Mouse (Mus musculus) bone marrow, adult 2 months (tissue): Measurements from ENCODE around the gene Atp10b. TPM values are rescaled to one million over a fixed set of nuclear protein-coding genes. Genes with fewer than 3 reads are reported as not detected.
A peak's percentile ranks its signal among the peaks of the same experiment; 100 is the strongest.

Experiments
- H3K27ac ChIP-seq: fragments of 200-500 bp; 2 replicates; pipeline ENCODE4 v1.5.1; 2012; ENCODE audit warnings: low read depth, mild to moderate bottlenecking, control low read depth, inconsistent platforms, low read length; ENCODE audit not compliant: control insufficient read depth, poor library complexity, insufficient read depth
- H3K4me1 ChIP-seq: fragments of 200-500 bp; 2 replicates; pipeline ENCODE4 v1.6.1; 2011; ENCODE audit warnings: low read length; ENCODE audit not compliant: control insufficient read depth, insufficient read depth
- H3K4me3 ChIP-seq: fragments of 200-500 bp; replicated peaks from 2 replicates; pipeline ENCODE3; 2011; ENCODE audit warnings: mild to moderate bottlenecking, low read depth, low read length, control low read depth; ENCODE audit not compliant: control insufficient read depth
- CTCF ChIP-seq: fragments of 200-500 bp; IDR thresholded peaks from 2 replicates; pipeline ENCODE4 v1.5.1; 2011; ENCODE audit warnings: low read length, control low read depth; ENCODE audit not compliant: control insufficient read depth, insufficient read depth
- POLR2A ChIP-seq: fragments of 200-500 bp; IDR thresholded peaks from 2 replicates; pipeline ENCODE4 v1.6.1; 2011; ENCODE audit warnings: low read depth, mild to moderate bottlenecking, control low read depth, low read length, borderline replicate concordance; ENCODE audit not compliant: control insufficient read depth
- WGBS: fragments of 180-500 bp; shearing (Covaris S2); methylation state at CpG from one replicate; pipeline ENCODE4 v1.1.7; 2018; 5-methylcytosine and 5-hydroxymethylcytosine counted together
- polyA plus RNA-seq: library from polyadenylated mRNA; stranded (reverse); fragments of >200 nt; gene quantifications from 2 replicates; pipeline ENCODE4 v1.2.4, GENCODE M21; 2011; ENCODE audit warnings: low replicate concordance; ENCODE audit not compliant: missing spikeins, insufficient read depth, insufficient read length

Gene Atp10b
- polyA plus RNA-seq, 1 experiment = not detected

DNA sequence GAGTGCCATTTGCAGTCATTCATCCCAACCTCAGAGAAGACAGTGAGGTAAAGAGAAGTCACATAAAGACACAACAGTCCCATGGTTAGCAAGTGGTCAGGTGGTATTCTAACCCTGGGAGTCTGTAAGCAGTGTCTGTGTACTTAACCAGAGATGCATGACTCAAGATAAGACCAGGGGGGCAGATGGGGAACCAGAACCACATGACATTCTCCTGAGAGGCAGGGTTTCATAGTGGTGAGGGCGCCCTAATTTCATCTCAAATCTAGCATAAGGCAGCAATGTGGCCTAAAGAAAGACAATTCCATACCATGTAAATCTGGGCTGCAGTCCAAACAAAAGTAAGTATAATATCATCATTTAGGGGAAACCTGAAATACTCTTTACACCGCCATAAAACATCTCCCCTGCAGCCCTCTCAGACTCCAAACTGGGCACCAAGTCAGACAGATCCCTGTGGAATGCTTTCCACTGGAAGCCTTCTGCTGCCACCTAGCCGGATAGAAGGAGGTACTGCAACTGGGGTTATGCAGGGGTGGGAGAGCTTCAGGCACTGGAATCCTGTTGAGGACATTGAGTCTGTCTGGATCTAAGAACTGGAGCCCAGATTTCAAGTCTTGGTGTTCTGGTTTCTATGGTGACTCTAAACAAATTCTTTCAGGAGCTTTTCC is 114.0 kb downstream of the Atp10b start:
- no peak for TF ChIP-seq POLR2A
- TF ChIP-seq CTCF = 0 out of 2 replicates have a peak, but pooled peaks have one; percentile 25
- Histone ChIP-seq H3K27ac (no peak overlapping the region), H3K4me1 (no peaks in the 10 kb centered on the region), H3K4me3 (no peak overlapping the region)
- 55% methylated on average over 3 of the region's 3 CpGs for WGBS

DNA sequence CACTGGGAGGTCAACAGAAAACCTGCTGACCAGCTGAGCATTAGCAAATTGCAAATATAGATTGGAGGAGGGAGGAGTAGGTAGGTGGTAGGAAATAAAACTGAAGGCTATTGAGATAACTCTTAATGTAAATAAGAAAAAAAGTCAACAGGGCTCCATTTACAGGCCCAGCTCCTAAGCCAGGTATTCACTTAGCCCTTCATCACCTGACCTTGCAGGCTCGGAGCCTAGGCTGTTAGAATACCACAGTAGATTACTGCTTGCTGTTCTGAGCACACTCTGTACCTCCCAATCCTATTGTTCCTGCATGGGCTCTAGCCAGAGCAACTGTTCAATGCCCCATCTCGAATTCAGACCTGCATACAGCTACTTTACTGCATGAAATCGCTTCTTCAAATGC is 117.8 kb downstream of the Atp10b start:
- Histone ChIP-seq H3K27ac (no peak overlapping the region), H3K4me1 (no peaks in the 10 kb centered on the region), H3K4me3 (no peak overlapping the region)
- WGBS = 64% methylated on average over 3 of the region's 3 CpGs
- TF ChIP-seq CTCF = no peak
- no peak for TF ChIP-seq POLR2A

DNA sequence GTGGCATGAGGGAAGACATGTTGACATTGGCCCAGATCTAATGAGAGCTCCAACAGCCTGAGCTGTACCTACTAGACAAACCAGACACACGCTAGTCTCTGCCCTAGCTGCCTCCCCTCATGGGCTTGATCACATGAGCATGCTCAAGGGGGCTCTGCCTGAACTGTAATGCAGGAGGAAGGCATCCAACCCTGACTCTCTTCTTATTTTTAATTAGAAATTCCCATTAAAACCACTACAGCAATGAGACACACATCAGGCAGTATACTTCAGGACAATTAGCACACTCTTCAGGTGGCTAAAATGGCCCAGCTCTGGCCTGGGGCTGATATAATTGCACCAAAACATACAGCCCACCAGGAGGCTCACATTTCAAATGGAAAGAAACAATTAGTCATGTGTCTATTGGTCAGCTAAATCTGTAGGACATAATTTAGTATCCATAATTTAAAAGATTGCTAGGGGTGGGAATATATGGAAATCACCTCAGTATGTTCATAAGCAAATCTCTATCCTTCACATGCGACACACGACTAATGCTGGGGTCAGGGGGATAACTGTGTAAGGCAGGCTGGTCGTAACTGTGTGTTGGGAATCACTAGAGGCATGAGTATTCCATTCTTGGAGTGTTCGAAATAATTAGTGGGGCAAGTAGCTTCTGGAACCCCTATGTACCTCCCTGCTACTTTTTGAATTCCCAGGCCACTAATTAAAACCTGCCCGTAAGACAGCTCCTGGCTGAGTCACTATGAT is 120.0 kb downstream of the Atp10b start:
- no peak for TF ChIP-seq CTCF
- no peak for TF ChIP-seq POLR2A
- Histone ChIP-seq H3K4me1 (no peaks in the 10 kb centered on the region), H3K27ac (no peak overlapping the region), H3K4me3 (no peak overlapping the region)
- WGBS = 77% methylated on average over 6 of the region's 6 CpGs

DNA sequence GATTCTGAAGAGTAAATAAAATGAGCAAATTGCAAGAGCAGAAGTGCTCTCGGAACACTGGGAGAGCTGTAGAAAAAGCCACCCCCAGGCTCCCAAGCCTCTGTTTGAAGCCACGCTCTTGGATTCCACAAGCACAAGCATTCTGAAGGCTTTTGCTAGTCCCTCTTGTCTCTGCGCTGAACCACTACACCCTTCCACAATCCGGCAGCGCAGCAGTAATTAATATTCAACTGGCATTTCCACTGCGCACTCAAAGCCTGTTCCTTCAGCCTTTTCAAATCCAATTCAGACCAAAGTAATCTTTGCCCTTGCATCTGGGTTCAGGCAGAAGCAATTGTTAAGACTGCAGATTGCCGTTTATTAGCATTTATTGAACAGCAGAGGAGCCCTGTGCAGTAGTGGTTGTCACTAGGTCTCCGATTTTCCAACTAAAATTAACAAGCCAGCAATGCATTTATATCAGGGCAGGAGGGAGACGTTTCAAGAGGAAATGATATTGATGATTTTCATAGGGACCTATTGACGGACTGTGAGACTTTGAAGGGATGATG is 120.7 kb downstream of the Atp10b start:
- no peak overlapping the region for H3K27ac ChIP-seq
- 82% methylated on average over 10 of the region's 10 CpGs for WGBS
- TF ChIP-seq POLR2A = no peak
- TF ChIP-seq CTCF = no peak

DNA sequence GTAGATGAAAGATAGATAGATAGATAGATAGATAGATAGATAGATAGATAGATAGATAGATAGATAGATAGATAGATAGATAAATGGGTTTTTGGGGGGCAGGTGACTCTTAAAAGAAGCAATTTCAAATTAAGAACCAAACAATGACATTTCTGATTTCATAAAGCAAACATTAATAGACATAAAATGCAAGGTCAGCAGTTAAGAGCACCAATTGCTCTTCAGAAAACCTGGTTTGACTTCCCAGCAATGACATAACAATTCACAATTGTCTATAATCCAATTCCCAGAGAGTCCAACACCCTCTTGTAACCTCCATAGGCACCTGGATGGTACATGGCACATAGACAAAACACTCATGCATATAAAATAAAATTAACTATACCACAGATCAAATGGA is 124.2 kb downstream of the Atp10b start:
- Histone ChIP-seq H3K4me3 (no peak overlapping the region), H3K27ac (no peak overlapping the region), H3K4me1 (no peaks in the 10 kb centered on the region)
- TF ChIP-seq CTCF (no peak), POLR2A (no peak)

More for the DNA sequence above, 120.7 kb downstream of the Atp10b start:
- no peaks in the 10 kb centered on the region for H3K4me1 ChIP-seq
- H3K4me3 ChIP-seq = no peak overlapping the region

DNA sequence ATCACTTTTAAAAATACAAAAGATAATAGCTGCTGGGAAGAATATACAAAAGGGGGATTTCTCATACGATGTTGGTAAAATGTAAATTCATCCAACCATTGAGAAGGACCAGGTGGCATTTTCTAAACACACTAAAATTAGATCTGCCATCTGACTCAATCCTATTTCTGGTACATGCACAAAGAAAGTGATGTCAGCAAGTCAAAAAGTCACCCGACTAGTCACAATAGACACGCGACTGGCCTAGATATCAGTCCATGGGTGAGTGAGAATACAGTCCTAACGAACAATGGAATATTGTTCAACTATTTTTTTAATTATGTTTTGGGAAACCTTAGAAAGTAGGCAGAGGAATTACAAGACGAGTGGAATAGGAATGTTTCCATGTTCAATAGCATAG is 147.9 kb downstream of the Atp10b start:
- H3K27ac ChIP-seq = no peak overlapping the region
- TF ChIP-seq POLR2A (no peak), CTCF (no peak)
- no peaks in the 10 kb centered on the region for H3K4me1 ChIP-seq
- no peak overlapping the region for H3K4me3 ChIP-seq
- 70% methylated on average over 6 of the region's 6 CpGs for WGBS

DNA sequence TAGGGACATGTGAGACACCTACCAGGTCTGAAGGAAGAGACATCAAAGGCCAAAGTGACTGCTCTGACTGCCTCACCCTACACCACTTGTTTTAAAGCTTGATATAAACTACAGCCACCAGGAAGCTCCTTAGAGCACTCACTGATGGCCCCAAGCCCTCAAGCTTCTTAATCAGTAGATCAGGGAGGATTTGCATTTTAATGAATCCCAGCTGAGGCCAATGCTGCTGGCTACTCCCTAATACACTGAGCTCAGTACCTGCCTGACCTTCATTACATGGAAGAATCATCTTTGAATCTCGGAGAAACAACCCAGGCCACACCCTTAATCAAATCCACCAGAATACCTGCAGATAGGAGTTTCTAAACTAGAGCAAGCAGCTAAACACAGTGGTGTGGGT is 161.3 kb downstream of the Atp10b start:
- H3K27ac ChIP-seq = no peak overlapping the region
- WGBS = 52% methylated on average over 1 of the region's 1 CpGs
- H3K4me1 ChIP-seq = no peaks in the 10 kb centered on the region
- H3K4me3 ChIP-seq = no peak overlapping the region
- TF ChIP-seq CTCF (no peak), POLR2A (no peak)

Other genes starting within 250 kb of the Atp10b start
- gene Gm9972, start 114.1 kb upstream of the Atp10b start, polyA plus RNA-seq = not detected in 2 replicates